Mouse (Mus musculus): Measurements from ENCODE around the gene Gm49366.
"Not testable (repeated sequence)": the region's sequence is repeated elsewhere in the genome, so short reads cannot be mapped to it uniquely, and the experiment has no call there.

DNA sequence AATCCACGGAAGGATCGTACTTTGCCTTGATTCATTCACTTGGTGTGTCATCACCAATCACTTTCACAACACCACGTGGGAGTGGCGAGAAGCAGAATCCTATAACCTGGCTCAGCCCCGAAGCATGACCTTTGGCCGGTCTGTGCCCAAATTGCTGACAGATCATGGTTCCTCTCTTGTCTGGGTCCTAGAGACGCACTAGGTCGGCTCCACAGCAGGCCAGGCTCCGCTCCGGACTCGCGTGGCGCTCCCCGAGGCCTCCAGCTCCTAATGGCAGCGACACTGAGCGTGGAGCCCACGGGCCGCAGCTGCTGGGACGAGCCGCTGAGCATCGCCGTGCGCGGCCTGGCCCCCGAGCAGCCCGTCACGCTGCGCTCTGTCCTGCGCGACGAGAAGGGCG lies 494 bp upstream of the Gm49366 start, which contains the start of gene Acot4:
- TF ChIP-seq CTCF, POLR2A (IDR thresholded peaks at IDR 0.05; ENCODE audit: extremely low read depth, insufficient read depth, low read length): not testable (repeated sequence)

All from cortical plate, adult 2 months (tissue).